Mouse (Mus musculus) thymus, adult 2 months (tissue): Measurements from ENCODE around the gene Mrps15.

ENCODE experiments used
- CTCF ChIP-seq: fragments of 200-500 bp; IDR thresholded peaks from 2 replicates; pipeline ENCODE4 v1.5.1; 2012; ENCODE audit warnings: mild to moderate bottlenecking, control low read depth, low read length, moderate library complexity, borderline replicate concordance; ENCODE audit not compliant: control insufficient read depth, poor library complexity, insufficient read depth; ENCODE audit errors: extremely low read depth
- POLR2A ChIP-seq: fragments of 200-500 bp; IDR thresholded peaks from 2 replicates; pipeline ENCODE4 v1.6.1; 2012; ENCODE audit warnings: mild to moderate bottlenecking, low read length, control low read depth, moderate library complexity; ENCODE audit not compliant: control insufficient read depth, poor library complexity, insufficient read depth; ENCODE audit errors: extremely low read depth

- TF ChIP-seq CTCF (no peak), POLR2A (no peak)
These were observed 32.5 kb downstream of the Mrps15 start for GRCm38 (mm10) chr4:126079266-126079665.
